Mouse (Mus musculus): ENCODE measurements around the gene Plcb4. TPM values are rescaled to one million over a fixed set of nuclear protein-coding genes. Genes with fewer than 3 reads are reported as not detected.

The Plcb4 gene
- total and polyA plus RNA-seq, 3 experiments, result not detected

DNA sequence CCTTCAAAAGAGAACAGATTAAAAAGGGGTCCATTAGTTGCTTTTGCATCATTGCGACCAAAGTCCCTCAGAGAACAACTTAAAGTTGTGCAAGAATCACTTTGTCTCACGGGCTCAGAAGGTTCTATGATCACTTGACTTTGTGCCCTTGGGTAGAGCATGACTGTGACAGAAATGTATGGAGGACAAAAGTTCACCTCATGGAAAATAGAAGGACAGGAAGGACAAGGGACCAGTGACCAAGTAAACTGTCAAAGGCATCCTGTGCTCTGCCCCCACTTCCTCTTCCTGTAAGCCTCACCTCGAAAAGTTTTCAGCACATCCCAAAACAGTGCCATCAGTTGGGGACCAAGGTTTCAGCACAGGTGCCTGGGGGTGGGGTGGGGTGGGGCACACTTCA, 7.9 kb upstream of the Plcb4 start:
- no peak overlapping the region for H3K4me3 ChIP-seq (replicated peaks in 1 of 3; ENCODE audit: low read depth in 2 of 3, low read length in 2 of 3, poor library complexity in 1 of 3)
- dilution Hi-C loops (cut with MboI; ENCODE audit: extremely low pct_ligation_motif_present, extremely low pct_unique_long_range_greater_than_20kb, low sequenced_read_pairs), result no loop called here
- no peak for TF ChIP-seq NRF1 (IDR thresholded peaks at IDR 0.05; ENCODE audit: low read depth, low read length)
- no peak for TF ChIP-seq SIN3A (IDR thresholded peaks at IDR 0.05; ENCODE audit: low read length)
- no peak for TF ChIP-seq ZC3H11A (IDR thresholded peaks at IDR 0.05; ENCODE audit: low read depth, low read length)
- TF ChIP-seq PAX5 (IDR thresholded peaks at IDR 0.05; ENCODE audit: low read length), result no peak
- H3K36me3 ChIP-seq (replicated peaks in 1 of 2; ENCODE audit: control insufficient read depth in 1 of 2, insufficient read depth in 1 of 2, low read length in 1 of 2), result no peaks in the 10 kb centered on the region
- in situ Hi-C loops (cut with MboI; ENCODE audit: low pct_ligation_motif_present, low pct_unique_long_range_greater_than_20kb, low sequenced_read_pairs), result no loop called here
- H3K27me3 ChIP-seq (replicated peaks), result no peaks in the 10 kb centered on the region
- H3K4me1 ChIP-seq (ENCODE audit: control insufficient read depth in 1 of 2, insufficient read depth in 2 of 2), result no peaks in the 10 kb centered on the region
- no peak overlapping the region for H3K4me2 ChIP-seq (ENCODE audit: insufficient read depth, low read depth, poor library complexity, severe bottlenecking)
- DNase-seq (ENCODE audit: extremely low read depth), result no peak
- no peaks in the 10 kb centered on the region for H3K79me2 ChIP-seq (replicated peaks; ENCODE audit: control insufficient read depth, extremely low read depth, insufficient read depth, poor library complexity, severe bottlenecking)
- no peak overlapping the region for H3K9ac ChIP-seq (ENCODE audit: insufficient read depth, low read depth)
- H3K9me3 ChIP-seq (replicated peaks; ENCODE audit: low read length), result peaks cover 65% of the 10 kb centered on the region
- H3K27ac ChIP-seq (ENCODE audit: insufficient read depth, low read depth), result no peak overlapping the region

DNA sequence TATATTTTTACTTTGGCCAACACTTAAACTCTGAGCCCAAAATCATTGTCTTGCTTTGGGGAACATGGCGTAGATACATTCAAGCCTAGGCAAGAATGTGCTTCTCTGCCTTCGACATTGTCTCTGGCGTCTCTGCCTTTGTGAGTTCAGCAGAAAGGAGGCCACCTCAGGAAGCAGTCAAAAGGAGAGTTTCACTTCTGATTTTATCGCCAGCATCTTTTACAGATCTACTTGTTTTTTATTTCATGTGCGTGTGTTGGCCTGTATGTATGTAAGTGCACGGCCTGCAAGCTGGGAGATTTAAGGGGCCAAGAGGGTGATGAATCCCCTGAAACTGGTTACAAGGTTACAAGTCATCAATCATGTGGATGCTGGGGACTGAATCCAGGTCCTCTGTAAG, 6.8 kb upstream of the Plcb4 start:
- Histone ChIP-seq H3K36me3 (replicated peaks in 1 of 2; ENCODE audit: control insufficient read depth in 1 of 2, insufficient read depth in 1 of 2, low read length in 1 of 2) (no peaks in the 10 kb centered on the region), H3K27ac (ENCODE audit: insufficient read depth, low read depth) (no peak overlapping the region), H3K9ac (ENCODE audit: insufficient read depth, low read depth) (no peak overlapping the region), H3K4me2 (ENCODE audit: insufficient read depth, low read depth, poor library complexity, severe bottlenecking) (no peak overlapping the region), H3K9me3 (replicated peaks; ENCODE audit: low read length) (peaks cover 64% of the 10 kb centered on the region), H3K4me3 (replicated peaks in 1 of 3; ENCODE audit: low read depth in 2 of 3, low read length in 2 of 3, poor library complexity in 1 of 3) (no peak overlapping the region), H3K79me2 (replicated peaks; ENCODE audit: control insufficient read depth, extremely low read depth, insufficient read depth, poor library complexity, severe bottlenecking) (no peaks in the 10 kb centered on the region), H3K4me1 (ENCODE audit: control insufficient read depth in 1 of 2, insufficient read depth in 2 of 2) (no peaks in the 10 kb centered on the region), H3K27me3 (replicated peaks) (no peaks in the 10 kb centered on the region)
- no peak for TF ChIP-seq ZC3H11A (IDR thresholded peaks at IDR 0.05; ENCODE audit: low read depth, low read length)
- TF ChIP-seq TBP (conservative IDR thresholded peaks at IDR 0.05; ENCODE audit: low read depth, low read length), result no peak
- no peak for TF ChIP-seq ELF1 (IDR thresholded peaks at IDR 0.05; ENCODE audit: low read depth, low read length)
- TF ChIP-seq NELFE (IDR thresholded peaks at IDR 0.05; ENCODE audit: low read depth, low read length), result no peak
- TF ChIP-seq RCOR1 (conservative IDR thresholded peaks at IDR 0.05; ENCODE audit: low read depth, low read length), result no peak
- TF ChIP-seq EP300 (IDR thresholded peaks at IDR 0.05; ENCODE audit: low read length), result no peak
- no peak for TF ChIP-seq TCF12 (IDR thresholded peaks at IDR 0.05; ENCODE audit: low read depth, low read length)
- no peak for TF ChIP-seq SIN3A (IDR thresholded peaks at IDR 0.05; ENCODE audit: low read length)
- TF ChIP-seq MEF2A (IDR thresholded peaks at IDR 0.05; ENCODE audit: borderline replicate concordance, low read depth, low read length), result no peak
- TF ChIP-seq ZMIZ1 (IDR thresholded peaks at IDR 0.05; ENCODE audit: low read depth, low read length), result no peak
- no peak for TF ChIP-seq CHD1 (IDR thresholded peaks at IDR 0.05; ENCODE audit: low read depth, low read length)
- TF ChIP-seq USF1 (IDR thresholded peaks at IDR 0.05; ENCODE audit: low read depth, low read length), result no peak
- no peak for TF ChIP-seq E2F4 (IDR thresholded peaks at IDR 0.05; ENCODE audit: insufficient replicate concordance, low read depth, low read length)
- TF ChIP-seq SMC3 (IDR thresholded peaks at IDR 0.05; ENCODE audit: low read depth, low read length), result no peak
- no peak for TF ChIP-seq MXI1 (IDR thresholded peaks at IDR 0.05; ENCODE audit: low read depth, low read length)
- TF ChIP-seq BHLHE40 (IDR thresholded peaks at IDR 0.05; ENCODE audit: low read depth, low read length), result no peak
- TF ChIP-seq MYC (IDR thresholded peaks at IDR 0.05; ENCODE audit: low read depth, low read length), result no peak
- TF ChIP-seq POLR2AphosphoS2 (IDR thresholded peaks at IDR 0.05; ENCODE audit: low read depth, low read length), result no peak
- TF ChIP-seq USF2 (conservative IDR thresholded peaks at IDR 0.05; ENCODE audit: low read depth, low read length), result no peak
- no peak for DNase-seq (ENCODE audit: extremely low read depth)
- dilution Hi-C loops (cut with MboI; ENCODE audit: extremely low pct_ligation_motif_present, extremely low pct_unique_long_range_greater_than_20kb, low sequenced_read_pairs) (no loop called here), in situ Hi-C loops (cut with MboI; ENCODE audit: low pct_ligation_motif_present, low pct_unique_long_range_greater_than_20kb, low sequenced_read_pairs) (no loop called here)

Measured in CH12.LX (cell line).